Mouse (Mus musculus) naive thymus-derived CD4-positive, alpha-beta T cell, adult 5 months (primary cell): ENCODE measurements around the gene Mrpl49. TPM values are rescaled to one million over a fixed set of nuclear protein-coding genes. Genes with fewer than 3 reads are reported as not detected.

Source experiments
- polyA plus RNA-seq: library from polyadenylated mRNA; unstranded; fragments of 100-300 nt; shearing (Covaris generic); gene quantifications from one replicate; pipeline ENCODE4 v1.2.1, GENCODE M21; 2017

Gene Mrpl49
- 37.0 TPM for polyA plus RNA-seq

GRCm38 (mm10) chr19:6057313-6058096 is at the start of gene Mrpl49, which contains the start of gene Fau:
Mrpl49 (minus strand) TSS chr19:6057785.
Fau (plus strand) TSS chr19:6057844.

GRCm38 (mm10) chr19:6105586-6105985 is 48.0 kb upstream of the Mrpl49 start, which contains the start of gene Naaladl1:
Naaladl1 (plus strand) TSS chr19:6105782.

GRCm38 (mm10) chr19:6094119-6094518 is 36.5 kb upstream of the Mrpl49 start, which contains the start of gene AC131692.1:
AC131692.1 (plus strand) TSS chr19:6094419.

GRCm38 (mm10) chr19:6084478-6085248 is 27.1 kb upstream of the Mrpl49 start, which contains the start of the genes Zfpl1 and Cdca5:
Zfpl1 (minus strand) TSS chr19:6084956.
Cdca5 (plus strand) TSS chr19:6084983.

GRCm38 (mm10) chr19:6082156-6082555 is 24.6 kb upstream of the Mrpl49 start, which contains the start of gene Gm28374:
Gm28374 (minus strand) TSS chr19:6082256.

GRCm38 (mm10) chr19:6079983-6080480 is 22.4 kb upstream of the Mrpl49 start, which contains the start of gene Tmem262:
Tmem262 (plus strand) TSS chr19:6080033.

GRCm38 (mm10) chr19:6076564-6077393 is 19.2 kb upstream of the Mrpl49 start, which contains the start of gene Vps51:
Vps51 (minus strand) TSS chr19:6077231.

GRCm38 (mm10) chr19:6067724-6068415 is 10.3 kb upstream of the Mrpl49 start, which contains the start of gene Tm7sf2:
Tm7sf2 (minus strand) TSS chr19:6068373.

GRCm38 (mm10) chr19:6061021-6061533 is 3.5 kb upstream of the Mrpl49 start, which contains the start of gene Znhit2:
Znhit2 (plus strand) TSS chr19:6061192.

GRCm38 (mm10) chr19:6046294-6047153 is 11.1 kb downstream of the Mrpl49 start, which contains the start of gene Syvn1:
Syvn1 (plus strand) TSS chr19:6046576.

GRCm38 (mm10) chr19:6015511-6016315 is 41.9 kb downstream of the Mrpl49 start, which contains the start of gene Capn1:
Capn1 (minus strand) TSS chr19:6015897.

Other genes with a start within 250 kb of the Mrpl49 start
- gene Frmd8, start 182.5 kb downstream of the Mrpl49 start, polyA plus RNA-seq = 168 TPM
- 15.7 TPM for gene Slc25a45, start 180.0 kb downstream of the Mrpl49 start, polyA plus RNA-seq
- gene Tigd3, start 163.6 kb downstream of the Mrpl49 start, polyA plus RNA-seq = 0.55 TPM
- gene Dpf2, start 144.8 kb downstream of the Mrpl49 start, polyA plus RNA-seq = 128 TPM
- gene Cdc42ep2, start 133.0 kb downstream of the Mrpl49 start, polyA plus RNA-seq = 0.14 TPM
- gene Pola2, start 93.6 kb downstream of the Mrpl49 start, polyA plus RNA-seq = 51.0 TPM
- not detected for gene Slc22a20, start 71.6 kb downstream of the Mrpl49 start, polyA plus RNA-seq
- gene Capn1, start 41.9 kb downstream of the Mrpl49 start, polyA plus RNA-seq = 53.1 TPM
- gene Syvn1, start 11.2 kb downstream of the Mrpl49 start, polyA plus RNA-seq = 69.3 TPM
- gene Fau, start 59 bp upstream of the Mrpl49 start, polyA plus RNA-seq = 1,034 TPM
- 20.1 TPM for gene Znhit2, start 3.4 kb upstream of the Mrpl49 start, polyA plus RNA-seq
- gene Tm7sf2, start 10.6 kb upstream of the Mrpl49 start, polyA plus RNA-seq = 15.6 TPM
- gene Vps51, start 19.4 kb upstream of the Mrpl49 start, polyA plus RNA-seq = 109 TPM
- gene Tmem262, start 22.2 kb upstream of the Mrpl49 start, polyA plus RNA-seq = not detected
- 0.80 TPM for gene Gm28374, start 24.5 kb upstream of the Mrpl49 start, polyA plus RNA-seq
- gene Zfpl1, start 27.2 kb upstream of the Mrpl49 start, polyA plus RNA-seq = 27.6 TPM
- 0.58 TPM for gene Cdca5, start 27.2 kb upstream of the Mrpl49 start, polyA plus RNA-seq
- not detected for gene AC131692.1, start 36.6 kb upstream of the Mrpl49 start, polyA plus RNA-seq
- not detected for gene Naaladl1, start 48.0 kb upstream of the Mrpl49 start, polyA plus RNA-seq
- gene Sac3d1, start 60.9 kb upstream of the Mrpl49 start, polyA plus RNA-seq = 13.0 TPM
- gene Snx15, start 70.5 kb upstream of the Mrpl49 start, polyA plus RNA-seq = 41.7 TPM
- not detected for gene Batf2, start 83.2 kb upstream of the Mrpl49 start, polyA plus RNA-seq
- 23.4 TPM for gene Arl2, start 83.8 kb upstream of the Mrpl49 start, polyA plus RNA-seq
- not detected for gene Majin, start 126.6 kb upstream of the Mrpl49 start, polyA plus RNA-seq
- gene Gpha2, start 168.6 kb upstream of the Mrpl49 start, polyA plus RNA-seq = not detected
- 22.5 TPM for gene Ppp2r5b, start 178.1 kb upstream of the Mrpl49 start, polyA plus RNA-seq
- gene Atg2a, start 183.9 kb upstream of the Mrpl49 start, polyA plus RNA-seq = 91.9 TPM
- 15.0 TPM for gene Ehd1, start 218.9 kb upstream of the Mrpl49 start, polyA plus RNA-seq
- 0.21 TPM for gene Cdc42bpg, start 248.7 kb upstream of the Mrpl49 start, polyA plus RNA-seq